Mouse (Mus musculus) kidney, adult 2 months (tissue): ENCODE measurements around the gene Phlda2.

Experiments
- CTCF ChIP-seq: fragments of 200-500 bp; conservative IDR thresholded peaks from 2 replicates; pipeline ENCODE4 v1.5.1; 2011; ENCODE audit warnings: low read depth, mild to moderate bottlenecking, control low read depth, low read length, moderate library complexity, mixed read lengths; ENCODE audit not compliant: insufficient read depth, insufficient read length
- POLR2A ChIP-seq: fragments of 200-500 bp; IDR thresholded peaks from one replicate; pipeline ENCODE4 v1.6.1; 2011; ENCODE audit warnings: low read depth, low read length, control low read depth

- no peak for TF ChIP-seq POLR2A
- no peak for TF ChIP-seq CTCF
Observed at GRCm38 (mm10) chr7:143538671-143539070, 35.7 kb upstream of the Phlda2 start.
